In genomic region chr11:115282295-115282694, GRCm38 (mm10) we compare ENCODE assay signal across 14 mouse cellular contexts. TPM values are rescaled to one million over a fixed set of nuclear protein-coding genes. Genes with fewer than 3 reads are reported as not detected.
DNase-seq lines count a peak whose midpoint lies in the region; ATAC-seq and TF ChIP-seq lines count a peak whose summit lies in the region.
"Had no signal": no experiment of that assay in that cellular context is flagged by ENCODE, and none has a peak within 500 bp of the region (broad histone marks: within the 10 kb centered on the region; RNA-seq: fewer than 3 reads in every experiment).

No protein-coding gene starts in this region.

- no peaks in the 10 kb centered on the region for H3K36me3 ChIP-seq in forebrain, postnatal 0 days (ENCODE audit: insufficient read depth)
- H3K36me3 ChIP-seq in forebrain, embryonic 16.5 days (ENCODE audit: control insufficient read depth, insufficient read depth), result no peaks in the 10 kb centered on the region
- H3K36me3 ChIP-seq in intestine, embryonic 15.5 days, result no peaks in the 10 kb centered on the region
- H3K36me3 ChIP-seq: embryonic facial prominence, embryonic 13.5 days had no signal

- H3K27me3 ChIP-seq in forebrain, postnatal 0 days (ENCODE audit: insufficient read depth, low read length), result no peaks in the 10 kb centered on the region
- H3K27me3 ChIP-seq in forebrain, embryonic 16.5 days (replicated peaks; ENCODE audit: control insufficient read depth, insufficient read depth, low read length), result no peaks in the 10 kb centered on the region
- no peaks in the 10 kb centered on the region for H3K27me3 ChIP-seq in intestine, embryonic 15.5 days (replicated peaks)
- H3K27me3 ChIP-seq: embryonic facial prominence, embryonic 13.5 days had no signal

- TF ChIP-seq CTCF in forebrain, postnatal 0 days (IDR thresholded peaks at IDR 0.05; ENCODE audit: low read depth), result no peak

- no peaks in the 10 kb centered on the region; the same call in 1 of the 2 replicates for H3K4me1 ChIP-seq in forebrain, postnatal 0 days (ENCODE audit: insufficient read depth)
- peaks cover 22% of the 10 kb centered on the region for H3K4me1 ChIP-seq in forebrain, embryonic 16.5 days (replicated peaks; ENCODE audit: control insufficient read depth, insufficient read depth, low read length)
- H3K4me1 ChIP-seq in intestine, embryonic 15.5 days (replicated peaks), result 0 out of 2 replicates have a peak, but pooled peaks cover 3% of the 10 kb centered on the region

- H3K4me2 ChIP-seq in forebrain, postnatal 0 days (ENCODE audit: low read depth), result no peak overlapping the region
- H3K4me2 ChIP-seq in forebrain, embryonic 16.5 days (ENCODE audit: low read length), result no peak overlapping the region
- H3K4me2 ChIP-seq in intestine, embryonic 15.5 days (replicated peaks), result no peak overlapping the region
- H3K4me2 ChIP-seq: embryonic facial prominence, embryonic 13.5 days had no signal

- no peak overlapping the region for H3K4me3 ChIP-seq in forebrain, postnatal 0 days (ENCODE audit: low read depth, low read length)
- no peak overlapping the region for H3K4me3 ChIP-seq in forebrain, embryonic 16.5 days (replicated peaks; ENCODE audit: low read length)
- no peak overlapping the region for H3K4me3 ChIP-seq in intestine, embryonic 15.5 days (replicated peaks)
- H3K4me3 ChIP-seq: embryonic facial prominence, embryonic 13.5 days had no signal

- peak; percentile 39 for DNase-seq in forebrain, postnatal 0 days
- peak; percentile 20 for DNase-seq in lung, postnatal 25 days (ENCODE audit: low spot score)
- DNase-seq in lung, postnatal 14 days, result no peak
- DNase-seq in adrenal gland, postnatal 36 days, result peak; percentile 76 to 82
- peak; percentile 63 to 77 for DNase-seq in layer of hippocampus, postnatal 14 days (ENCODE audit: low spot score in 2 of 2)
- no peak for DNase-seq in embryo, embryonic 10.5 days (ENCODE audit: low spot score)

- peak; percentile 64 for ATAC-seq in forebrain, postnatal 0 days
- no peak for ATAC-seq in forebrain, embryonic 16.5 days
- ATAC-seq in intestine, embryonic 15.5 days, result no peak
- ATAC-seq: lung, postnatal 0 days had no signal

- no peaks in the 10 kb centered on the region for H3K9me3 ChIP-seq in forebrain, postnatal 0 days (ENCODE audit: low read length)
- H3K9me3 ChIP-seq in forebrain, embryonic 16.5 days (ENCODE audit: control insufficient read depth, low read length), result no peaks in the 10 kb centered on the region
- no peaks in the 10 kb centered on the region for H3K9me3 ChIP-seq in intestine, embryonic 15.5 days
- H3K9me3 ChIP-seq: embryonic facial prominence, embryonic 13.5 days had no signal

- WGBS in forebrain, postnatal 0 days, result 74% methylated on average over 8 of the region's 8 CpGs
- WGBS in forebrain, embryonic 16.5 days, result 78% methylated on average over 8 of the region's 8 CpGs
- 71% methylated on average over 8 of the region's 8 CpGs for WGBS in intestine, embryonic 15.5 days

- no peak overlapping the region for H3K9ac ChIP-seq in forebrain, postnatal 0 days
- H3K9ac ChIP-seq in forebrain, embryonic 16.5 days (replicated peaks; ENCODE audit: low read depth, low read length), result no peak overlapping the region
- no peak overlapping the region for H3K9ac ChIP-seq in intestine, embryonic 15.5 days

- H3K27ac ChIP-seq in forebrain, postnatal 0 days (ENCODE audit: low read depth, low read length), result peak overlapping the region; percentile 16; the same call in 1 of the 2 replicates
- H3K27ac ChIP-seq in forebrain, embryonic 16.5 days (ENCODE audit: low read length), result no peak overlapping the region
- no peak overlapping the region for H3K27ac ChIP-seq in intestine, embryonic 15.5 days
- H3K27ac ChIP-seq: embryonic facial prominence, embryonic 13.5 days had no signal

RNA-seq across cellular contexts. Expression of gene Fdxr, which starts 5.4 kb away (rescaled TPM):
- 18.6 and 26.2 TPM in 2 replicates for total RNA-seq in forebrain, postnatal 0 days (2014; rRNA removed)
- 14.0 and 16.4 TPM in 2 replicates for polyA plus RNA-seq in forebrain, postnatal 0 days (2015; fragmentation: Nextera tagmentation; extraction: Ambion mirVana)
- polyA plus RNA-seq in forebrain, embryonic 16.5 days (2015; fragmentation: Nextera tagmentation; extraction: Ambion mirVana), result 23.2 and 26.9 TPM in 2 replicates
- total RNA-seq in adrenal gland, postnatal 36 days (2021), result 1,000 to 10,000 TPM; 1,168 to 1,492 TPM
- total RNA-seq in layer of hippocampus, postnatal 14 days (2021), result 10 to 100 TPM; 19.4 to 21.3 TPM
- polyA plus RNA-seq in intestine, embryonic 15.5 days (2015; fragmentation: Nextera tagmentation; extraction: Ambion mirVana), result 17.2 and 20.8 TPM in 2 replicates

RNA-seq across cellular contexts. Expression of gene Fads6, which starts 15.2 kb away (rescaled TPM):
- total RNA-seq in forebrain, postnatal 0 days (2014; rRNA removed), result 3.8 and 6.5 TPM in 2 replicates
- polyA plus RNA-seq in forebrain, postnatal 0 days (2015; fragmentation: Nextera tagmentation; extraction: Ambion mirVana), result 0.47 and 0.48 TPM in 2 replicates
- 0.27 and 0.76 TPM in 2 replicates for polyA plus RNA-seq in forebrain, embryonic 16.5 days (2015; fragmentation: Nextera tagmentation; extraction: Ambion mirVana)
- 10 to 100 TPM; 47.5 to 75.9 TPM for total RNA-seq in adrenal gland, postnatal 36 days (2021)
- total RNA-seq in layer of hippocampus, postnatal 14 days (2021), result 10 to 100 TPM in 1 of 2 experiments, 1 to 10 TPM in 1; 10.0 to 10.2 TPM
- polyA plus RNA-seq in intestine, embryonic 15.5 days (2015; fragmentation: Nextera tagmentation; extraction: Ambion mirVana), result 1.5 and 1.7 TPM in 2 replicates

RNA-seq across cellular contexts. Expression of gene Grin2c, which starts 15.3 kb away (rescaled TPM):
- total RNA-seq in forebrain, postnatal 0 days (2014; rRNA removed), result 1.5 and 1.6 TPM in 2 replicates
- polyA plus RNA-seq in forebrain, postnatal 0 days (2015; fragmentation: Nextera tagmentation; extraction: Ambion mirVana), result 0.35 and 0.48 TPM in 2 replicates
- 0.29 and 0.37 TPM in 2 replicates for polyA plus RNA-seq in forebrain, embryonic 16.5 days (2015; fragmentation: Nextera tagmentation; extraction: Ambion mirVana)
- total RNA-seq in adrenal gland, postnatal 36 days (2021), result 1 to 10 TPM; 1.7 to 4.6 TPM
- total RNA-seq in layer of hippocampus, postnatal 14 days (2021), result 10 to 100 TPM; 41.7 to 47.0 TPM
- 0.05 and 0.09 TPM in 2 replicates for polyA plus RNA-seq in intestine, embryonic 15.5 days (2015; fragmentation: Nextera tagmentation; extraction: Ambion mirVana)
- polyA plus RNA-seq: embryonic facial prominence, embryonic 13.5 days; kidney, embryonic 14.5 days had no signal

RNA-seq across cellular contexts. Expression of gene Otop2, which starts 24.7 kb away (rescaled TPM):
- 0.15 TPM in 1 of 2 replicates, not detected in the other for total RNA-seq in forebrain, postnatal 0 days (2014; rRNA removed)
- 0.10 and 0.13 TPM in 2 replicates for polyA plus RNA-seq in forebrain, postnatal 0 days (2015; fragmentation: Nextera tagmentation; extraction: Ambion mirVana)
- 0.24 TPM in 1 of 2 replicates, not detected in the other for polyA plus RNA-seq in forebrain, embryonic 16.5 days (2015; fragmentation: Nextera tagmentation; extraction: Ambion mirVana)
- not detected for total RNA-seq in adrenal gland, postnatal 36 days (2021)
- not detected for total RNA-seq in layer of hippocampus, postnatal 14 days (2021)
- not detected in 2 replicates for polyA plus RNA-seq in intestine, embryonic 15.5 days (2015; fragmentation: Nextera tagmentation; extraction: Ambion mirVana)
- total RNA-seq: gastrocnemius, adult 8-10 months; neutrophil, adult 5-6 weeks had no signal
- polyA plus RNA-seq: lung, postnatal 0 days had no signal

RNA-seq across cellular contexts. Expression of gene Ush1g, which starts 39.5 kb away (rescaled TPM):
- total RNA-seq in forebrain, postnatal 0 days (2014; rRNA removed), result 0.23 and 0.33 TPM in 2 replicates
- polyA plus RNA-seq in forebrain, postnatal 0 days (2015; fragmentation: Nextera tagmentation; extraction: Ambion mirVana), result 0.06 and 0.09 TPM in 2 replicates
- 0.10 TPM in 2 replicates for polyA plus RNA-seq in forebrain, embryonic 16.5 days (2015; fragmentation: Nextera tagmentation; extraction: Ambion mirVana)
- total RNA-seq in adrenal gland, postnatal 36 days (2021), result under 1 TPM; 0.40 to 0.49 TPM
- total RNA-seq in layer of hippocampus, postnatal 14 days (2021), result under 1 TPM; 0.16 to 0.45 TPM
- 0.08 TPM in 1 of 2 replicates, not detected in the other for polyA plus RNA-seq in intestine, embryonic 15.5 days (2015; fragmentation: Nextera tagmentation; extraction: Ambion mirVana)
- total RNA-seq: neutrophil, adult 5-6 weeks had no signal
- polyA plus RNA-seq: embryonic facial prominence, embryonic 13.5 days; kidney, embryonic 14.5 days; limb, embryonic 14.5 days; lung, postnatal 0 days had no signal

Comparison
In these comparisons a context has a peak if more than half of its experiments do, and no peak if none do; other contexts are left out.
1. DNase-seq: peak in forebrain, postnatal 0 days (single experiment), lung, postnatal 25 days (single experiment), adrenal gland, postnatal 36 days (2 of 2) and layer of hippocampus, postnatal 14 days (2 of 2); none in lung, postnatal 14 days (single experiment) and embryo, embryonic 10.5 days (single experiment).
2. RNA of gene Fdxr, which starts 5.4 kb away (total RNA-seq): 1,168 to 1,492 TPM in adrenal gland, postnatal 36 days; 19.4 to 21.3 TPM in layer of hippocampus, postnatal 14 days and 18.6 to 26.2 TPM in forebrain, postnatal 0 days; every median in the first group is over 10 times any median in the second.
3. RNA of gene Grin2c, which starts 15.3 kb away (total RNA-seq): 41.7 to 47.0 TPM in layer of hippocampus, postnatal 14 days; 1.7 to 4.6 TPM in adrenal gland, postnatal 36 days and 1.5 to 1.6 TPM in forebrain, postnatal 0 days; every median in the first group is over 4 times any median in the second.